Mouse (Mus musculus): Measurements from ENCODE around the gene Ndufs1. TPM values are rescaled to one million over a fixed set of nuclear protein-coding genes. Genes with fewer than 3 reads are reported as not detected.
"Not testable (repeated sequence)": the region's sequence is repeated elsewhere in the genome, so short reads cannot be mapped to it uniquely, and the experiment has no call there.

Ndufs1 gene
- polyA plus RNA-seq, 1 experiment, result 163 TPM

GRCm38 (mm10) chr1:63182212-63182611 is 5.6 kb upstream of the Ndufs1 start:
- TF ChIP-seq CTCF (conservative IDR thresholded peaks at IDR 0.05; ENCODE audit: insufficient read depth, insufficient read length, low read depth, low read length), result no peak

DNA sequence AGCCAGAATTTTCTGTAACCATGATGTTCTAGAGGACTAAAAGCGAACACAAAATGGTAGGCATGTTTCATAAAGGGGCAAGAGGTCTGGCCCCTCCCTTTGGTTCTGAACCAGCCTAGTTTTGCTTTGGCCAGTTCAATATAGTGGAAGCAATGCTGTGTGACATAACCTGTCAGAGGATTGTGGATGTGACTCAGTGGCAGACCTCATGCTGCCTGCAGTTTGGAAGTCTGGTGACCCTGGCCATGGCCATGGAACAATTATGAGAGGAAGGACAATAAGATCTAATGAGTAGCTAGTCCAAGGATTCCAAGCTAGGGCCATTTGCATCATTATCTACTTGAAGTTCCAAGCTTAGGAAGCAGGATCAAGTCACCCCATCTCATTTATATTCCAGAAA is 4.8 kb upstream of the Ndufs1 start:
- no peaks in the 10 kb centered on the region for H3K36me3 ChIP-seq (ENCODE audit: control insufficient read depth, insufficient read depth, low read length)
- peaks cover 6% of the 10 kb centered on the region; the same call in 1 of the 2 replicates for H3K4me1 ChIP-seq (ENCODE audit: control insufficient read depth, insufficient read depth, low read length)
- WGBS, result 98% methylated on average over 1 of the region's 1 CpGs
- no peak for DNase-seq
- H3K27ac ChIP-seq (ENCODE audit: insufficient read depth, low read depth, low read length), result no peak overlapping the region
- H3K4me3 ChIP-seq (ENCODE audit: insufficient read depth, low read depth, low read length), result no peak overlapping the region
- H3K27me3 ChIP-seq (replicated peaks; ENCODE audit: control insufficient read depth, insufficient read depth, low read length), result no peaks in the 10 kb centered on the region
- TF ChIP-seq POLR2A (IDR thresholded peaks at IDR 0.05; ENCODE audit: low read depth, low read length), result no peak
- no peak for TF ChIP-seq CTCF (conservative IDR thresholded peaks at IDR 0.05; ENCODE audit: insufficient read depth, insufficient read length, low read depth, low read length)

More at GRCm38 (mm10) chr1:63182212-63182611, 5.6 kb upstream of the Ndufs1 start:
- WGBS, result 78% methylated on average over 5 of the region's 5 CpGs
- H3K36me3 ChIP-seq (ENCODE audit: control insufficient read depth, insufficient read depth, low read length), result no peaks in the 10 kb centered on the region
- DNase-seq, result peak; percentile 82
- no peak overlapping the region for H3K27ac ChIP-seq (ENCODE audit: insufficient read depth, low read depth, low read length)
- no peaks in the 10 kb centered on the region for H3K27me3 ChIP-seq (replicated peaks; ENCODE audit: control insufficient read depth, insufficient read depth, low read length)
- H3K4me3 ChIP-seq (ENCODE audit: insufficient read depth, low read depth, low read length), result no peak overlapping the region
- peaks cover 6% of the 10 kb centered on the region; the same call in 1 of the 2 replicates for H3K4me1 ChIP-seq (ENCODE audit: control insufficient read depth, insufficient read depth, low read length)

GRCm38 (mm10) chr1:63181019-63181418 is 4.4 kb upstream of the Ndufs1 start:
- H3K4me3 ChIP-seq (ENCODE audit: insufficient read depth, low read depth, low read length), result no peak overlapping the region
- peaks cover 6% of the 10 kb centered on the region; the same call in 1 of the 2 replicates for H3K4me1 ChIP-seq (ENCODE audit: control insufficient read depth, insufficient read depth, low read length)
- no peak for TF ChIP-seq POLR2A (IDR thresholded peaks at IDR 0.05; ENCODE audit: low read depth, low read length)
- peak; percentile 96 for TF ChIP-seq CTCF (conservative IDR thresholded peaks at IDR 0.05; ENCODE audit: insufficient read depth, insufficient read length, low read depth, low read length)
- H3K27me3 ChIP-seq (replicated peaks; ENCODE audit: control insufficient read depth, insufficient read depth, low read length), result no peaks in the 10 kb centered on the region
- peak; percentile 95 for DNase-seq
- 5% methylated on average over 3 of the region's 3 CpGs for WGBS
- no peaks in the 10 kb centered on the region for H3K36me3 ChIP-seq (ENCODE audit: control insufficient read depth, insufficient read depth, low read length)
- no peak overlapping the region for H3K27ac ChIP-seq (ENCODE audit: insufficient read depth, low read depth, low read length)

GRCm38 (mm10) chr1:63180575-63180974 is 3.9 kb upstream of the Ndufs1 start:
- H3K27ac ChIP-seq (ENCODE audit: insufficient read depth, low read depth, low read length); H3K4me1 ChIP-seq (ENCODE audit: control insufficient read depth, insufficient read depth, low read length); H3K27me3 ChIP-seq (replicated peaks; ENCODE audit: control insufficient read depth, insufficient read depth, low read length); DNase-seq; H3K36me3 ChIP-seq (ENCODE audit: control insufficient read depth, insufficient read depth, low read length); H3K4me3 ChIP-seq (ENCODE audit: insufficient read depth, low read depth, low read length): not testable (repeated sequence)
- 75% methylated on average over 4 of the region's 4 CpGs for WGBS

DNA sequence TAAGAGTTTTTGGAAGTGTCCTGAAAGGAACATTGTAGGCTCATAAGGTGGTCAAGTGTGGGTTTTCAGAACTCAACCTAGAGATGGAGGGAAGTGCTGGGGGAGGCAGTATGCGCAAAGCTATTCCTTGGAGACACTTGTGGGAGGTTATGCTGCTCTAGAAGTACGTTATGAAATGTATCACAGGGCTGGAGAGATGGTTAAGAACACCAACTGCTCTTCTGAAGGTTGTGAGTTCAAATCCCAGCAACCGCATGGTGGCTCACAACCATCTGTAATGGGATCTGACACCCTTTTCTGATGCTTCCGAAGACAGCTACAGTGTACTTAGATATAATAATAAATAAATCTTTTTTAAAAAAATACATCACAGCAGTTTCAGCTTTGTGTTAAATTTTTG is 3.5 kb upstream of the Ndufs1 start:
- 92% methylated on average over 4 of the region's 4 CpGs for WGBS
- Histone ChIP-seq H3K36me3 (ENCODE audit: control insufficient read depth, insufficient read depth, low read length) (no peaks in the 10 kb centered on the region), H3K4me3 (ENCODE audit: insufficient read depth, low read depth, low read length) (no peak overlapping the region), H3K27me3 (replicated peaks; ENCODE audit: control insufficient read depth, insufficient read depth, low read length) (no peaks in the 10 kb centered on the region), H3K27ac (ENCODE audit: insufficient read depth, low read depth, low read length) (no peak overlapping the region), H3K4me1 (ENCODE audit: control insufficient read depth, insufficient read depth, low read length) (peaks cover 8% of the 10 kb centered on the region; the same call in 1 of the 2 replicates)
- TF ChIP-seq CTCF (conservative IDR thresholded peaks at IDR 0.05; ENCODE audit: insufficient read depth, insufficient read length, low read depth, low read length) (no peak), POLR2A (IDR thresholded peaks at IDR 0.05; ENCODE audit: low read depth, low read length) (no peak)
- DNase-seq, result no peak

GRCm38 (mm10) chr1:63178308-63178707 is 1.7 kb upstream of the Ndufs1 start:
- no peak overlapping the region for H3K4me3 ChIP-seq (ENCODE audit: insufficient read depth, low read depth, low read length)
- TF ChIP-seq CTCF (conservative IDR thresholded peaks at IDR 0.05; ENCODE audit: insufficient read depth, insufficient read length, low read depth, low read length) (no peak), POLR2A (IDR thresholded peaks at IDR 0.05; ENCODE audit: low read depth, low read length) (no peak)
- no peaks in the 10 kb centered on the region for H3K27me3 ChIP-seq (replicated peaks; ENCODE audit: control insufficient read depth, insufficient read depth, low read length)
- no peaks in the 10 kb centered on the region; the same call in 1 of the 2 replicates for H3K36me3 ChIP-seq (ENCODE audit: control insufficient read depth, insufficient read depth, low read length)
- no peak for DNase-seq
- H3K27ac ChIP-seq (ENCODE audit: insufficient read depth, low read depth, low read length), result no peak overlapping the region
- 69% methylated on average over 3 of the region's 3 CpGs for WGBS
- peaks cover 14% of the 10 kb centered on the region; the same call in 1 of the 2 replicates for H3K4me1 ChIP-seq (ENCODE audit: control insufficient read depth, insufficient read depth, low read length)

DNA sequence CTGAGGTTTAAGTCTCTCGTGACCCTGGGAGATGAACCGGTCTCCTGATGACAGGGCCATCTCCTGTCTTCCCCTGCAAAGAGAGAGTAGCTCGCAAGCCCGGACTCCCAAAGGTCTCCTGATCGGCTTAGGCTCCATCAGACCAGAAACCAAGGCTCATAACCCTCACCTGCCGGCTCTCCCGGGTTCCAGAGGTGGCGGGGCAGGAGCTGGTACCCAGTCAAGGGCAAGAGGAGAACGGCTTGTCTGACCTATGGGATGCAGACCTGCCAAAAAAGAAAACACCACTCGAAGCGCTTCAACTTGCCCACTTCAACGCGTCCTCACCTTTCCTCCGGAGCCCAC is 402 bp downstream of the Ndufs1 start:
- peak overlapping the region; percentile 83 for H3K4me3 ChIP-seq (ENCODE audit: insufficient read depth, low read depth, low read length)
- TF ChIP-seq POLR2A (IDR thresholded peaks at IDR 0.05; ENCODE audit: low read depth, low read length), result no peak
- no peak for TF ChIP-seq CTCF (conservative IDR thresholded peaks at IDR 0.05; ENCODE audit: insufficient read depth, insufficient read length, low read depth, low read length)
- no peaks in the 10 kb centered on the region; the same call in 1 of the 2 replicates for H3K36me3 ChIP-seq (ENCODE audit: control insufficient read depth, insufficient read depth, low read length)
- H3K4me1 ChIP-seq (ENCODE audit: control insufficient read depth, insufficient read depth, low read length), result peaks cover 14% of the 10 kb centered on the region; the same call in 1 of the 2 replicates
- H3K27ac ChIP-seq (ENCODE audit: insufficient read depth, low read depth, low read length), result peak overlapping the region; percentile 93
- DNase-seq, result no peak
- H3K27me3 ChIP-seq (replicated peaks; ENCODE audit: control insufficient read depth, insufficient read depth, low read length), result no peaks in the 10 kb centered on the region
- 0% methylated on average over 14 of the region's 14 CpGs for WGBS

DNA sequence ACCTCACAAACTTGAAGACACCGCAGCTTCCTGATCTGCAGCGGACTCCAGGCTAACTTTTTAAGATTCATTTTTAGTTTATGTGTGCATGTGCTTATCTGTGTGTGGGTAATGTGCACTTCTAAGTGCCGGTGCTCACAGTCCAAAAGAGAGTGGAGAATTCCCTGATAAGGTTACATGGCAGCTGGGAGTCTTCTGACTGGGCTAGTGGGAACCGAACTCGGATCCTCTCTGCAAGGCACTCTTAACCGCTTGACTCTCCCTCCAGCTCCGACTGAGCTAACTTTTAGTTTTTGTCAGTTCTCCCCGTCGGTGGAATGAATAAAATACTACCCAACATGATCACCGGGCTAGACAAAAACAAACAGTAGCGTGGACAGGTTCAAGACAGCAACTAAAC is 780 bp downstream of the Ndufs1 start:
- H3K4me1 ChIP-seq (ENCODE audit: control insufficient read depth, insufficient read depth, low read length), result peaks cover 14% of the 10 kb centered on the region; the same call in 1 of the 2 replicates
- no peaks in the 10 kb centered on the region for H3K27me3 ChIP-seq (replicated peaks; ENCODE audit: control insufficient read depth, insufficient read depth, low read length)
- 4% methylated on average over 11 of the region's 11 CpGs for WGBS
- H3K4me3 ChIP-seq (ENCODE audit: insufficient read depth, low read depth, low read length), result peak overlapping the region; percentile 83
- peak overlapping the region; percentile 93 for H3K27ac ChIP-seq (ENCODE audit: insufficient read depth, low read depth, low read length)
- DNase-seq, result no peak
- no peaks in the 10 kb centered on the region; the same call in 1 of the 2 replicates for H3K36me3 ChIP-seq (ENCODE audit: control insufficient read depth, insufficient read depth, low read length)
- TF ChIP-seq POLR2A (IDR thresholded peaks at IDR 0.05; ENCODE audit: low read depth, low read length) (no peak), CTCF (conservative IDR thresholded peaks at IDR 0.05; ENCODE audit: insufficient read depth, insufficient read length, low read depth, low read length) (no peak)

Data from kidney, adult 2 months (tissue).